Mouse (Mus musculus): ENCODE data around the gene 4933407L21Rik. TPM values are rescaled to one million over a fixed set of nuclear protein-coding genes. Genes with fewer than 3 reads are reported as not detected.

Gene 4933407L21Rik
- polyA plus RNA-seq, 1 experiment from 2014 or later: 0.04 TPM

- Histone ChIP-seq H3K4me2 (no peak overlapping the region), H3K9me3 (replicated peaks) (no peaks in the 10 kb centered on the region), H3K4me1 (replicated peaks) (peaks cover 6% of the 10 kb centered on the region; the same call in 1 of the 2 replicates), H3K9ac (no peak overlapping the region), H3K36me3 (no peaks in the 10 kb centered on the region), H3K4me3 (no peak overlapping the region), H3K27me3 (no peaks in the 10 kb centered on the region), H3K27ac (no peak overlapping the region)
- no peak for ATAC-seq (replicated peaks; ENCODE audit: insufficient number of reproducible peaks, insufficient read depth, low FRiP score, low read depth)
- 86% methylated on average over 7 of the region's 7 CpGs for WGBS
Measured at GRCm38 (mm10) chr1:85921725-85922124, 6.6 kb upstream of the 4933407L21Rik start.

- 66% methylated on average over 7 of the region's 7 CpGs for WGBS
- no peak overlapping the region for H3K27ac ChIP-seq
Measured at GRCm38 (mm10) chr1:85922127-85922864, 6.0 kb upstream of the 4933407L21Rik start.

GRCm38 (mm10) chr1:85922865-85923211 is 5.4 kb upstream of the 4933407L21Rik start:
- no peak overlapping the region for H3K4me3 ChIP-seq
- WGBS: 70% methylated on average over 5 of the region's 5 CpGs

More at GRCm38 (mm10) chr1:85922127-85922864, 6.0 kb upstream of the 4933407L21Rik start:
- no peaks in the 10 kb centered on the region for H3K27me3 ChIP-seq
- H3K4me3 ChIP-seq: no peak overlapping the region
- ATAC-seq (replicated peaks; ENCODE audit: insufficient number of reproducible peaks, insufficient read depth, low FRiP score, low read depth): no peak
- peaks cover 6% of the 10 kb centered on the region; the same call in 1 of the 2 replicates for H3K4me1 ChIP-seq (replicated peaks)
- no peaks in the 10 kb centered on the region for H3K9me3 ChIP-seq (replicated peaks)
- H3K9ac ChIP-seq: no peak overlapping the region
- no peak overlapping the region for H3K4me2 ChIP-seq
- no peaks in the 10 kb centered on the region for H3K36me3 ChIP-seq

GRCm38 (mm10) chr1:85925183-85925582 is 3.1 kb upstream of the 4933407L21Rik start:
- Histone ChIP-seq H3K4me3 (no peak overlapping the region), H3K9ac (no peak overlapping the region), H3K9me3 (replicated peaks) (no peaks in the 10 kb centered on the region), H3K4me2 (no peak overlapping the region), H3K27ac (no peak overlapping the region), H3K36me3 (no peaks in the 10 kb centered on the region), H3K4me1 (replicated peaks) (peaks cover 15% of the 10 kb centered on the region), H3K27me3 (no peaks in the 10 kb centered on the region)
- ATAC-seq (replicated peaks; ENCODE audit: insufficient number of reproducible peaks, insufficient read depth, low FRiP score, low read depth): no peak
- 76% methylated on average over 5 of the region's 5 CpGs for WGBS

More at GRCm38 (mm10) chr1:85922865-85923211, 5.4 kb upstream of the 4933407L21Rik start:
- Histone ChIP-seq H3K4me2 (no peak overlapping the region), H3K27me3 (no peaks in the 10 kb centered on the region), H3K27ac (no peak overlapping the region), H3K36me3 (no peaks in the 10 kb centered on the region), H3K4me1 (replicated peaks) (peaks cover 9% of the 10 kb centered on the region), H3K9ac (no peak overlapping the region), H3K9me3 (replicated peaks) (no peaks in the 10 kb centered on the region)
- no peak for ATAC-seq (replicated peaks; ENCODE audit: insufficient number of reproducible peaks, insufficient read depth, low FRiP score, low read depth)

GRCm38 (mm10) chr1:85928688-85929065 is 394 bp downstream of the 4933407L21Rik start:
- no peak for ATAC-seq (replicated peaks; ENCODE audit: insufficient number of reproducible peaks, insufficient read depth, low FRiP score, low read depth)
- 75% methylated on average over 4 of the region's 4 CpGs for WGBS
- H3K4me1 ChIP-seq (replicated peaks): peaks cover 23% of the 10 kb centered on the region
- no peak overlapping the region for H3K4me3 ChIP-seq
- no peak overlapping the region for H3K9ac ChIP-seq
- H3K4me2 ChIP-seq: no peak overlapping the region
- H3K27me3 ChIP-seq: no peaks in the 10 kb centered on the region
- H3K36me3 ChIP-seq: no peaks in the 10 kb centered on the region
- H3K27ac ChIP-seq: no peak overlapping the region
- no peaks in the 10 kb centered on the region for H3K9me3 ChIP-seq (replicated peaks)

- no peaks in the 10 kb centered on the region for H3K36me3 ChIP-seq
- H3K4me1 ChIP-seq (replicated peaks): peaks cover 27% of the 10 kb centered on the region
- ATAC-seq (replicated peaks; ENCODE audit: insufficient number of reproducible peaks, insufficient read depth, low FRiP score, low read depth): no peak
- H3K27ac ChIP-seq: no peak overlapping the region
- no peaks in the 10 kb centered on the region for H3K9me3 ChIP-seq (replicated peaks)
- no peak overlapping the region for H3K4me2 ChIP-seq
- no peak overlapping the region for H3K4me3 ChIP-seq
- no peak overlapping the region for H3K9ac ChIP-seq
- no peaks in the 10 kb centered on the region for H3K27me3 ChIP-seq
- WGBS: 77% methylated on average over 6 of the region's 6 CpGs
Measured at GRCm38 (mm10) chr1:85929406-85929805, 1.1 kb downstream of the 4933407L21Rik start.

- Histone ChIP-seq H3K27me3 (no peaks in the 10 kb centered on the region), H3K36me3 (no peaks in the 10 kb centered on the region), H3K4me2 (no peak overlapping the region), H3K4me1 (replicated peaks) (peaks cover 27% of the 10 kb centered on the region), H3K9me3 (replicated peaks) (no peaks in the 10 kb centered on the region), H3K27ac (no peak overlapping the region), H3K4me3 (no peak overlapping the region), H3K9ac (no peak overlapping the region)
- no peak for ATAC-seq (replicated peaks; ENCODE audit: insufficient number of reproducible peaks, insufficient read depth, low FRiP score, low read depth)
- WGBS: 81% methylated on average over 5 of the region's 5 CpGs
Measured at GRCm38 (mm10) chr1:85931170-85931569, 2.9 kb downstream of the 4933407L21Rik start.

- Histone ChIP-seq H3K4me1 (replicated peaks) (peaks cover 17% of the 10 kb centered on the region), H3K27me3 (no peaks in the 10 kb centered on the region), H3K36me3 (no peaks in the 10 kb centered on the region), H3K4me3 (no peak overlapping the region), H3K4me2 (peak overlapping the region; percentile 34), H3K9me3 (replicated peaks) (no peaks in the 10 kb centered on the region), H3K27ac (peak overlapping the region; percentile 29; the same call in 1 of the 2 replicates), H3K9ac (no peak overlapping the region)
- ATAC-seq (replicated peaks; ENCODE audit: insufficient number of reproducible peaks, insufficient read depth, low FRiP score, low read depth): no peak
- 26% methylated on average over 7 of the region's 7 CpGs for whole genome bisulfite sequencing
Measured at GRCm38 (mm10) chr1:85933226-85933625, 4.9 kb downstream of the 4933407L21Rik start.

- no peak overlapping the region for H3K9ac ChIP-seq
- no peaks in the 10 kb centered on the region for H3K27me3 ChIP-seq
- H3K4me1 ChIP-seq (replicated peaks): peaks cover 15% of the 10 kb centered on the region
- no peak overlapping the region for H3K4me3 ChIP-seq
- H3K27ac ChIP-seq: peak overlapping the region; percentile 29; the same call in 1 of the 2 replicates
- H3K36me3 ChIP-seq: no peaks in the 10 kb centered on the region
- no peaks in the 10 kb centered on the region for H3K9me3 ChIP-seq (replicated peaks)
- peak overlapping the region; percentile 34 for H3K4me2 ChIP-seq
- ATAC-seq (replicated peaks; ENCODE audit: insufficient number of reproducible peaks, insufficient read depth, low FRiP score, low read depth): 0 out of 2 replicates have a peak, but pooled peaks have one; percentile 11
- WGBS: 15% methylated on average over 11 of the region's 11 CpGs
Measured at GRCm38 (mm10) chr1:85933631-85934465, 5.6 kb downstream of the 4933407L21Rik start.

- WGBS: 39% methylated on average over 7 of the region's 7 CpGs
- Histone ChIP-seq H3K9ac (no peak overlapping the region), H3K4me3 (no peak overlapping the region), H3K4me1 (replicated peaks) (peaks cover 15% of the 10 kb centered on the region), H3K4me2 (no peak overlapping the region), H3K27ac (no peak overlapping the region), H3K36me3 (no peaks in the 10 kb centered on the region), H3K27me3 (no peaks in the 10 kb centered on the region), H3K9me3 (replicated peaks) (no peaks in the 10 kb centered on the region)
- ATAC-seq (replicated peaks; ENCODE audit: insufficient number of reproducible peaks, insufficient read depth, low FRiP score, low read depth): no peak
Measured at GRCm38 (mm10) chr1:85934560-85934959, 6.3 kb downstream of the 4933407L21Rik start.

GRCm38 (mm10) chr1:85935148-85935852 is 7.0 kb downstream of the 4933407L21Rik start:
- 50% methylated on average over 8 of the region's 8 CpGs for WGBS
- H3K9ac ChIP-seq: no peak overlapping the region
- H3K27me3 ChIP-seq: no peaks in the 10 kb centered on the region

More at GRCm38 (mm10) chr1:85935148-85935852, 7.0 kb downstream of the 4933407L21Rik start:
- no peaks in the 10 kb centered on the region for H3K36me3 ChIP-seq
- no peak for ATAC-seq (replicated peaks; ENCODE audit: insufficient number of reproducible peaks, insufficient read depth, low FRiP score, low read depth)
- H3K9me3 ChIP-seq (replicated peaks): no peaks in the 10 kb centered on the region
- no peak overlapping the region for H3K4me3 ChIP-seq
- H3K4me2 ChIP-seq: no peak overlapping the region
- peaks cover 15% of the 10 kb centered on the region for H3K4me1 ChIP-seq (replicated peaks)
- no peak overlapping the region for H3K27ac ChIP-seq
